Mouse (Mus musculus) cerebellum, adult 2 months (tissue): ENCODE measurements around the gene Sub1.

Experiments used
- CTCF ChIP-seq: fragments of 200-500 bp; IDR thresholded peaks from 2 replicates; pipeline ENCODE4 v1.5.1; 2011; ENCODE audit warnings: low read depth, mild to moderate bottlenecking, control low read depth, low read length, moderate library complexity, borderline replicate concordance; ENCODE audit not compliant: insufficient read depth
- POLR2A ChIP-seq: fragments of 200-500 bp; IDR thresholded peaks from 2 replicates; pipeline ENCODE4 v1.6.1; 2011; ENCODE audit warnings: low read length, control low read depth, borderline replicate concordance; ENCODE audit not compliant: insufficient read depth

DNA sequence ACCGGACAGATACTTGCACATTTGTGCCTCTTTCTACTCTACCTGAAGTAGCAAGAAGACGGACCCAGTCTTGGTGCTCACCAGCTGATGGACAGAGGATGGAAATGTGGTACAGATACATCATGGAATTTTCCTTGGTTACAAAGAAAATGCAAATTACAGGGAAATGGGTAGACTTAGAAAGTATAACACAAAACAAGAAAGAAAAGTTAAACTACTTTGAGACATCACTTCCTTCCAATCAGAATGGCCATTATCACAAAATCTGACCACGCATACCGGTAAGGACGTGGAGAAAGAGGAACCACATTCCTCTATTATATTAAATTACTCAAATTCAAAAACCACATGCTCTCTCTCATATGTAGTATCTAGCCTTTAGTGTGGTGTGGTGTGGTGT lies 12.1 kb upstream of the Sub1 start:
- no peak for TF ChIP-seq CTCF
- no peak for TF ChIP-seq POLR2A
